Mouse (Mus musculus): ENCODE measurements around the gene Zkscan16.

Zkscan16 gene

GRCm38 (mm10) chr4:58943420-58944205, at the start of gene Zkscan16:
Gene Zkscan16, plus strand, starts transcription at chr4:58943628.
- DNase-seq (ENCODE audit: low spot score): peak; percentile 85

- DNase-seq (ENCODE audit: low spot score): no peak
These were observed 49.0 kb upstream of the Zkscan16 start for GRCm38 (mm10) chr4:58894399-58894798.

GRCm38 (mm10) chr4:58897436-58897835, 46.0 kb upstream of the Zkscan16 start:
- no peak for DNase-seq (ENCODE audit: low spot score)

GRCm38 (mm10) chr4:58898318-58898717, 45.1 kb upstream of the Zkscan16 start:
- DNase-seq (ENCODE audit: low spot score): no peak

GRCm38 (mm10) chr4:58907453-58907852, 36.0 kb upstream of the Zkscan16 start:
- DNase-seq (ENCODE audit: low spot score): no peak

GRCm38 (mm10) chr4:58910175-58911068, 33.0 kb upstream of the Zkscan16 start:
- no peak for DNase-seq (ENCODE audit: low spot score)

- DNase-seq (ENCODE audit: low spot score): peak; percentile 72
These were observed 32.2 kb upstream of the Zkscan16 start for GRCm38 (mm10) chr4:58911069-58911830.

- peak; percentile 75 for DNase-seq (ENCODE audit: low spot score)
These were observed 31.4 kb upstream of the Zkscan16 start for GRCm38 (mm10) chr4:58911831-58912628.

GRCm38 (mm10) chr4:58912629-58913335, 30.6 kb upstream of the Zkscan16 start, which contains the start of gene Ecpas:
Gene Ecpas, minus strand, starts transcription at chr4:58912749.
- peak; percentile 87 for DNase-seq (ENCODE audit: low spot score)

GRCm38 (mm10) chr4:58913336-58914026, 29.9 kb upstream of the Zkscan16 start:
- DNase-seq (ENCODE audit: low spot score): no peak

- DNase-seq (ENCODE audit: low spot score): no peak
These were observed 28.2 kb upstream of the Zkscan16 start for GRCm38 (mm10) chr4:58915081-58915826.

- no peak for DNase-seq (ENCODE audit: low spot score)
These were observed 19.5 kb upstream of the Zkscan16 start for GRCm38 (mm10) chr4:58923933-58924332.

- no peak for DNase-seq (ENCODE audit: low spot score)
These were observed 17.8 kb upstream of the Zkscan16 start for GRCm38 (mm10) chr4:58925664-58926063.

GRCm38 (mm10) chr4:58926120-58926519, 17.3 kb upstream of the Zkscan16 start:
- DNase-seq (ENCODE audit: low spot score): no peak

GRCm38 (mm10) chr4:58927661-58928060, 15.8 kb upstream of the Zkscan16 start:
- no peak for DNase-seq (ENCODE audit: low spot score)

- DNase-seq (ENCODE audit: low spot score): peak; percentile 76
These were observed 10.9 kb upstream of the Zkscan16 start for GRCm38 (mm10) chr4:58932541-58932940.

GRCm38 (mm10) chr4:58934308-58934707, 9.1 kb upstream of the Zkscan16 start:
- DNase-seq (ENCODE audit: low spot score): no peak

- DNase-seq (ENCODE audit: low spot score): peak; percentile 76
These were observed 8.5 kb upstream of the Zkscan16 start for GRCm38 (mm10) chr4:58934746-58935476.

GRCm38 (mm10) chr4:58935846-58936245, 7.6 kb upstream of the Zkscan16 start:
- no peak for DNase-seq (ENCODE audit: low spot score)

All from testis, postnatal 14 days (tissue).